Mouse (Mus musculus) cerebellum, postnatal 10 days (tissue): ENCODE measurements around the gene Kdm2b.

Source experiments
- DNase-seq, 2 experiments: peaks; one replicate each; pipeline ENCODE4 v3.0.0; 2021; ENCODE audit warnings: mixed read lengths in 2 of 2

The Kdm2b gene

GRCm38 (mm10) chr5:122972116-122972515 lies 17.5 kb downstream of the Kdm2b start:
- DNase-seq: peak; percentile 89 to 91

- no peak for DNase-seq
These were observed 18.2 kb downstream of the Kdm2b start for GRCm38 (mm10) chr5:122971438-122971837.

- no peak for DNase-seq
These were observed 19.6 kb downstream of the Kdm2b start for GRCm38 (mm10) chr5:122970056-122970455.

- DNase-seq: peak; percentile 90 to 91
These were observed 21.3 kb downstream of the Kdm2b start for GRCm38 (mm10) chr5:122968322-122968721.

DNA sequence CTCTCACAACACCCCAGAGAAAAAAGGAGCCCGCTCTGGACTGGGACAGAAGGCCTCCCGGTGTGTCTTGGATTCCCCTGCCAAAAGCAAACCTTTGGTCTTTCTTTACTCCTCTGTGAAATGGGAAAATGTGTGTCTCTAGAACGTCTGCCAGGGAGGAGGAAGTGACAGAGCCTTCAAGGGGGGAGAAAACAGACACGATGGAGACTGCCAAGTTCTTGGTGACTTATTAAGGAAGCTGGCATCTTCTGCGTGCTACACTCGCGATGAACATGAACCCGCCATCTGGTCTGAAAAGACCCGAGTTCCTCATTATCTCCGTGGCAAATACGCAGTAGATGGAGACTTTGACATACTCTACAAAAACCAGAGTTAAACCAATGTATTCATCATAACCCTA lies 24.2 kb downstream of the Kdm2b start:
- peak; percentile 62 to 69 for DNase-seq

DNA sequence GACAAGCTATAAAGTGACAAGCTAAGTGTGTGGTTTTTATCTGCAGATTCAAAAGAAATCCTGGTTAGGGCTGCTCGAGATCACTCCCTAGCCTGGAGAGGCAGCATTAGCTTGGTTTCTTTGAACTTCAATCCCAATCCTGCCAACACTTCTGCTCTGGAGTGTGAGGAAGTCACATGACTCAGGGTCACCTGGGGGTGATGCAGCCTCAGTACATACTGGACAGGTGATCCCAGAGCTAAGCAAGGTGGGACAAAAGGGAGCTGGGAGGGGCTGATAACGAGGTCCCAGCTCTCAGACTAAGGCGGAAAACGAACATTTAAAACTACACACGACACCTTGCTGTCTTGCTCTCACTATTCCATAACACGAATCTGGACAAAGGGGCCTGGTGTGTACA lies 24.8 kb downstream of the Kdm2b start:
- DNase-seq: no peak

- no peak for DNase-seq
These were observed 27.7 kb downstream of the Kdm2b start for GRCm38 (mm10) chr5:122961905-122962304.

DNA sequence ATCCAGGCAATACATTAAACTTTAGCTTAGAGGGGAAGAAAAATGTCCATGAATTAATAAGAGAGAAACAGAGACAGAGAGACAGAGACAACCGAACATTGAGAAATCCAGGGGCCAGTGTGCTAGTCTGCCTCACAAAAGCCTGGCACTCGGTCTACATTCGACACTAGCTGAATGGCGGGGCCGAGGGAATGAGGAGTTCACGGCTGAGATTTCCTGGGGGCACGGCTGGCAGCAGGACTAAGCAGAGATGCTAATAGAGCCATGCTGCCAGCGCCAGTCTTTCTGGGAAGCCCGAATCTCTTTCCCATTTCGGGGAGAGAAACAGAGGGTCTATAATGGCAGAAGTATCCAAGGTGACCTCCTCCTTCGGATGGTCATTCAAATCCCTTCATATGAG lies 30.2 kb downstream of the Kdm2b start:
- peak; percentile 44 to 64 for DNase-seq

DNA sequence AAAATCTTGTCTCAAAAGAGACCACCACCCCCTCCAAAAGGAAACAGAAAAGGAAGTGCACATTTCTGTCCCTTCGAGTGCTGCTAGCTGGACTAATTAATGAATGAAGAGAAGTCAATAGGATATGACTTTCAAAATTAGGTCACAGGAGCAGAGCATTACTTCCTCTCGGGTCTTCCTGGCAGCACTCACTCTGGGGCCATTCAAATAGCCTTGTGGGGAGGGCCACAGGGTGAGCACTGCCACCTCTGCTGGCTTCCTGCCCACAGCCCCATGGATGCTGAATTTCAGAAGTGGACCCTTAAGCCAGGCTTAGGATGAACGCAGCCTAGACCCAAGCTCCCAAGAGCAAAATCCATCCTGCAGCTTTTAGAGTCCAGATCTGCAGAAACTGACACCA lies 33.6 kb downstream of the Kdm2b start:
- DNase-seq: peak in 1 of 2 experiments; percentile 46

DNA sequence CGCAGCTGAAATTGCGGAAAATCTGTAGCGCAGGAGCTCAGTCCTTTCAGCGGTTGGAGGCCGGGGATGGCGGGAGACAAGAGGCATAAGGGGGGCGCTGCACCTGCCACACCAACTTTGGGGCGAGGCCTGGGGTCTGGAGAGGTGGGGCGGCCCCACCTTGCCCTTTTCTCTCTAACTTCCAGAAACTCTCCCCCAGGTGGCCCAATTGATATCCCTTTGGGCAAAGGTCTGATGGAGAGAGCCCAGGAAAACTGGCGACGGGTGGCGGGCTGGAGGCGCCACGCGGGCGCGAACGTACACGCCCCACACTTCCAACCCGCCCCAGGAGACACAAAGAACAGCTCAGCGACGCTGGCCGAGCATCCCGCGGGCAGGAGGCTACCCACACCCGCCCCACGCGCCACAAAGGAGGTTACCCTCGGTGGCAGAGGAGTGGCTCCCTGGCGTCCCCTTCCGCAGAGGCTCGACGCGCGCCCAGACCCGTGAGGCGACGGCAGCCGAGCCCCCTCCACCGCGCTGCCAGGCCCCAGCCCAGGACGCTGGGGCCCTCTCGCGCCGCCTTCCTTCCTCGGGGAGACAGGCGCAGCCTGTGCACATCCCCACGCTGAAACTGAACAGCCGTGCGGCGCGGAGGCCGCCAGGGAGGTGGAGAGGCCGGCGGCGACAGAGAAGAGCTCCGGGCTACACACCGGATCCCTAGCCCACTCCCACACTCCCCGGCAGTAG lies 37.5 kb downstream of the Kdm2b start:
- DNase-seq: peak; percentile 43 to 55

GRCm38 (mm10) chr5:122951056-122951912 lies 38.3 kb downstream of the Kdm2b start:
- peak; percentile 79 to 81 for DNase-seq

DNA sequence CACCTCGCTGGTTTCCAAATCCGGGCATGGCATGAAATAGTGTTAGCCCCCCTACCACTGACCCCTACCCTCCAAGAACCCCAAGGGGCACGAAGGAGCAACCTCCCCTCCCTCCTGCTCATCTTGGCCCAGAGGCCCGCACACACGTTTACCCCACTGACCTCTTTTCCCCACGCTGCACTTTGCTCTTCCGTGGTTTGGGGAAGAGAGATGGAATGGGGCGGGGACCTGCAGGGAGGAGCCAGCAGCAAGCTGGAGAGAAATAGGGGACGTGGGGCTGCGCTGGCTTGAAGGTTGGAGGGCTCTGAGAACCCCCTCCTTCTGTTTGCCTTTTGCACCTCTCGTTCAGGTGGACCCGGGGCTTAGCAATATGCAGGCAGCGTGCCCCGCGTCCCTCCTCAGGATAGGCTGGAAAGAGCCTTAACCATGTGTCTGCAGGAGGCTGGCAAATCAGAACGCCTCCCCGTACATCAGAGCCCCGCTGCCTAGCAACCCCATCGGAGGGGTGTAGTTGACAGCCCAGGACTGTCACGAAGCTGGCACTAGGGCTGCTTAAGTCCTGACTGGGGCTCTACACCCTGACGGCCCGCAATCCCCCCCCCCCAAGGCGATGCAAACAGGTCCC lies 39.2 kb downstream of the Kdm2b start:
- peak; percentile 81 to 86 for DNase-seq

GRCm38 (mm10) chr5:122949101-122949500 lies 40.5 kb downstream of the Kdm2b start:
- DNase-seq: no peak

DNA sequence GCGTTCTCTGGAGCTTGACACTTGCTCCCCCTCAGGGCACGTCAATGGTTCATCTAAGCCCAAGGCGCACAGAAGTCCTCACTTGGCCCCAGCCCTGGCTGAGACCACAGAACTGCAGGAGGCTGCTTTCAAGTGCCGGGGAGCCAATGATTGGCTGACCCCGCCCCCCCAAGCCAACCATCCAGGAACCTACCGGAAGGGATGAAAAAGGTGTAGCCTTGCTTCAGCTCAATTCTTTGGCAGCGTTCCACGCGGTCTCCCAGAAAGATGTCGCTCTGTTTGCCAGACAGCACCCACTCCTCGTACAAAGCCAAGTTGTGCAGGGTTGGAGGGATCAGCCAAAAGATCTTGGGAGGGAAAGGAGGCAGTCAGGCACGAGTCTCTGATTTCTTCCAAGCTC lies 42.1 kb downstream of the Kdm2b start:
- DNase-seq: peak; percentile 55 to 59

- DNase-seq: peak; percentile 82
These were observed 50.9 kb downstream of the Kdm2b start for GRCm38 (mm10) chr5:122938676-122939075.

DNA sequence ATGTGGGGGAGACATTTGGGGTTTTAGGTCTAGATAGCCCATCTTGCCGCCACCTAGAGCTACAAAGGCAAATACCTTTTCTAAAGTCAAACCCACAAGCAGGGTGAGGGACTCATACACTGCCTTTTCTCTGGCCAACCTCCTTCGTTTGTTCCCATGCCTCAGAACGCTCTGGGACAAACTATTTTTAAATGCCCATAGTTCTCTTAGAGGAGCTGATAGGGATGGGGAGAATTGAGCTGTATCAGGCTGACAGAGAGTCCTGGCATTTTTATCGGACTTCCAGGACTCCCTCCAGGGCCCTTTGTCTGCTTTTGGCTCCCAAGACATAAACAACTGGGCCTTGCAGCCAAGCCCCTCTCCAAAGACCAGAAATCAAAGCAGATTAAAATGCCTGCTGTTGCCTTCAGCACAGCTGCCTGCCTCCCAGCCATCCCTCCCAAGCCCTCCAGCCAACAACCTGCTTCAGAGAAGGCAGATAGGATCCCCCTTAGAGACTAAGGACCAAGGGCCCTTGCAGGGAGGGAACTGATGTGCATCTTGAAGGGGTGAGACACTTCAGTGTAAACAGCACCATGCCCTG lies 51.6 kb downstream of the Kdm2b start:
- no peak for DNase-seq

DNA sequence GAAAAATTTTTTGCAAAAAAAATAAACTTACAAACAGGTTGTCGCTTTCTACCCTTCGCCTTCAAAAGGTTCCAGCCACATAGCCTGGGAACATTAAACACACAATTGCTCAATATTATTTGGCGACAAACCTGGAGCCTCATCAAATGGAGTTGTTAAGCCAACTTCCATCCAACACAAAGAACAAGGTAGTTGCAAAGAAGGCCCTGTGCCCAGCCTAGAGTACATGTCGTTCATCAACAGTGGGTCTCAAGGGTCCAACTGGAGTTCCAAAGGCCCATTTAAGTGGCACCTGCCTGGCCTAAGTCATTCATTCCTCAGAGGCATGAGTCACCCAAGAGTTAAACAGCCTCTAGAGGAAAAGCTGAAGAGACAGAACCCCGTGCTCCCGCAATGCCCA lies 52.6 kb downstream of the Kdm2b start:
- DNase-seq: no peak

GRCm38 (mm10) chr5:122935810-122936209 lies 53.8 kb downstream of the Kdm2b start:
- no peak for DNase-seq

GRCm38 (mm10) chr5:122930991-122931390 lies 58.6 kb downstream of the Kdm2b start:
- DNase-seq: peak; percentile 38 to 51

DNA sequence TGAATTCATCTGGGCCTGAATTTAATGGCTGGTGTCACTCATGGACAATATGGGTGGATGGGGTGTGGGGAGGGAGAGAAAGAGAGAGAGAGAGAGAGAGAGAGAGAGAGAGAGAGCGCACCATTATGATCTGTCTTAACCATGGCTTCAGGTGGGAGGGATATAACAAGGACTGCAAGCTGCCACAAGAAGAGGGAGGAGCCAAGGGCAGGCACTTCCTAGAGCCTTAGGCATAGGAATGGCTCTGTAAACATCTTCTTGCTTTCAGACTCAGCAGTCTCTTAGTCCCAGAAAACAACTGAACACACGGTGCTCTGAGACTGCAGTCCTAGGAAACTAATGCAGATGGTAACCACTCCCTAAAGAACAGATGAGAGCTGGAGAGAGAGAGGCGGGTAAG lies 61.3 kb downstream of the Kdm2b start:
- no peak for DNase-seq

DNA sequence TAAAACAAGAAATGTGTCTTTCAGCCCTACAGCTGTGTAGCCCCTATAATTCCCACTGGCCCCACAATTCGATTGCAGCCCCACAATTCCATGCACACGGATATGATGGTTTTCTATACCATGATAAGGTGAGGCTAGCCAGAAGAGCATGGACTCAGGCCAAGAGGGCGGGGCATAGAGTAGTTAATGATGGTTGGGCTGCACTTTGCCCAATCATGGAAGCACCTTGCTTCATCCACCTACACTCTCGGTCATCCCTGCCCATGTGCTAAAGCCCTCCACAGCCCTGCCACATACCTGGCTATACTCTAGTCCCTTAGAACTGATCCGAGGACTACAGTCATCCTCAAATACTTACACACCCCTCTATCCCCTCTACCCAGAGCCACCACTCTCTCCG lies 61.9 kb downstream of the Kdm2b start:
- no peak for DNase-seq

GRCm38 (mm10) chr5:122927092-122927491 lies 62.5 kb downstream of the Kdm2b start:
- no peak for DNase-seq

DNA sequence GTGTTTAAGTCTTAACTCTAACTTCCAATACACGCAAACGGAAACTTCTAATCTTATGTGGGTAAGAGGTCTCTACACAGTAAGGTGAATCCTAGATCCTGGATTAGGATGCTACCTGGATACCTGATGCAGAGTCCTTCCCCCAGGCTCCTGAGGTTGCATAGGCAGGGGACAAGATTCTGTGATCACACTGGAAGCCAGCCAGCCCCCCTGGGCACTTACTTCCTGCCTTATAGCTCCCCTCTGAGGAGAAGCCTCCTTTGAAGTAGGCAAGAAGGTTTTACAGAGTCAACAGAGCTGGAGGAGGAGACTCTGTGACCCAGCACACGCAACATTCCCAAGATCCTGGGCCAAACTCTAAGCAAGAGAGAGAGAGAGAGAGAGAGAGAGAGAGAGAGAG lies 63.3 kb downstream of the Kdm2b start:
- DNase-seq: no peak
